Mouse (Mus musculus) heart, embryonic 15.5 days (tissue): ENCODE data around the gene Tmem132e. TPM values are rescaled to one million over a fixed set of nuclear protein-coding genes. Genes with fewer than 3 reads are reported as not detected.

Source experiments
- ATAC-seq: fragments of 200-750 bp; cut with Nextera tagmentation; replicated peaks from 2 replicates; pipeline ENCODE4 v1.8.0; 2017; ENCODE audit warnings: low read depth, moderate TSS enrichment; ENCODE audit not compliant: insufficient number of reproducible peaks, insufficient read depth, low FRiP score
- H3K27ac ChIP-seq: fragments of 300-500 bp; sonication (generic); 2 replicates; pipeline ENCODE4 v1.5.1; 2015; ENCODE audit warnings: mild to moderate bottlenecking, inconsistent platforms
- H3K27me3 ChIP-seq: fragments of 300-500 bp; sonication (generic); 2 replicates; pipeline ENCODE4 v1.6.1; 2015; ENCODE audit warnings: inconsistent platforms
- H3K36me3 ChIP-seq: fragments of 300-500 bp; sonication (generic); 2 replicates; pipeline ENCODE4 v1.6.1; 2015; ENCODE audit warnings: mild to moderate bottlenecking, inconsistent platforms
- H3K4me1 ChIP-seq: fragments of 300-500 bp; sonication (generic); replicated peaks from 2 replicates; pipeline ENCODE4 v1.6.1; 2015; ENCODE audit warnings: inconsistent platforms
- H3K4me2 ChIP-seq: fragments of 300-500 bp; sonication (generic); 2 replicates; pipeline ENCODE4 v1.6.1; 2015; ENCODE audit warnings: inconsistent platforms, mild to moderate bottlenecking, moderate library complexity
- H3K4me3 ChIP-seq: fragments of 300-500 bp; sonication (generic); 2 replicates; pipeline ENCODE4 v1.5.1; 2015; ENCODE audit warnings: mild to moderate bottlenecking, inconsistent platforms
- H3K9ac ChIP-seq: fragments of 300-500 bp; sonication (generic); 2 replicates; pipeline ENCODE4 v1.6.1; 2015; ENCODE audit warnings: mild to moderate bottlenecking, inconsistent platforms
- H3K9me3 ChIP-seq: fragments of 300-500 bp; sonication (generic); replicated peaks from 2 replicates; pipeline ENCODE4 v1.6.1; 2016; ENCODE audit warnings: inconsistent platforms
- WGBS: fragments of 180-500 bp; shearing (Covaris S2); methylation state at CpG from one replicate; pipeline ENCODE4 v1.1.7; 2015; ENCODE audit warnings: mixed read lengths; 5-methylcytosine and 5-hydroxymethylcytosine counted together
- polyA plus RNA-seq: library from polyadenylated mRNA; unstranded; fragments of >200 nt; fragmentation: Nextera tagmentation; extraction: Ambion mirVana; gene quantifications from 2 replicates; pipeline ENCODE4 v1.2.1, GENCODE M21; 2015

The Tmem132e gene
- polyA plus RNA-seq, 1 experiment from 2014 or later: 0.06 TPM

GRCm38 (mm10) chr11:82434091-82434831, 45.6 kb downstream of the Tmem132e start:
- H3K9me3 ChIP-seq: no peaks in the 10 kb centered on the region
- H3K27ac ChIP-seq: no peak overlapping the region
- peaks cover 75% of the 10 kb centered on the region for H3K27me3 ChIP-seq
- ATAC-seq: no peak
- H3K4me2 ChIP-seq: peak overlapping the region; percentile 60
- H3K9ac ChIP-seq: no peak overlapping the region
- no peaks in the 10 kb centered on the region for H3K36me3 ChIP-seq
- WGBS: 2% methylated on average over 60 of the region's 62 CpGs
- peaks cover 5% of the 10 kb centered on the region for H3K4me1 ChIP-seq
- H3K4me3 ChIP-seq: peak overlapping the region; percentile 35

GRCm38 (mm10) chr11:82434832-82435182, 46.1 kb downstream of the Tmem132e start:
- no peaks in the 10 kb centered on the region for H3K9me3 ChIP-seq
- no peaks in the 10 kb centered on the region for H3K36me3 ChIP-seq
- H3K27ac ChIP-seq: no peak overlapping the region
- peaks cover 74% of the 10 kb centered on the region for H3K27me3 ChIP-seq
- WGBS: 2% methylated on average over 36 of the region's 36 CpGs
- H3K4me2 ChIP-seq: peak overlapping the region; percentile 60
- no peak overlapping the region for H3K9ac ChIP-seq
- no peak for ATAC-seq
- H3K4me3 ChIP-seq: peak overlapping the region; percentile 35
- peaks cover 5% of the 10 kb centered on the region for H3K4me1 ChIP-seq

GRCm38 (mm10) chr11:82448485-82448884, 59.8 kb downstream of the Tmem132e start:
- Histone ChIP-seq H3K36me3 (no peaks in the 10 kb centered on the region), H3K4me3 (no peak overlapping the region), H3K4me2 (no peak overlapping the region), H3K4me1 (no peaks in the 10 kb centered on the region), H3K9me3 (no peaks in the 10 kb centered on the region), H3K27ac (no peak overlapping the region), H3K9ac (no peak overlapping the region), H3K27me3 (peaks cover 9% of the 10 kb centered on the region; the same call in 1 of the 2 replicates)
- no peak for ATAC-seq
- 52% methylated on average over 9 of the region's 9 CpGs for WGBS

GRCm38 (mm10) chr11:82452516-82452915, 63.8 kb downstream of the Tmem132e start:
- no peak for ATAC-seq
- Histone ChIP-seq H3K4me1 (no peaks in the 10 kb centered on the region), H3K9ac (no peak overlapping the region), H3K4me2 (no peak overlapping the region), H3K27me3 (0 out of 2 replicates have a peak, but pooled peaks cover 3% of the 10 kb centered on the region), H3K27ac (no peak overlapping the region), H3K36me3 (no peaks in the 10 kb centered on the region), H3K4me3 (no peak overlapping the region), H3K9me3 (no peaks in the 10 kb centered on the region)
- 59% methylated on average over 5 of the region's 5 CpGs for WGBS

- 57% methylated on average over 7 of the region's 7 CpGs for WGBS
- no peak for ATAC-seq
- no peak overlapping the region for H3K27ac ChIP-seq
- H3K4me3 ChIP-seq: no peak overlapping the region
- H3K36me3 ChIP-seq: no peaks in the 10 kb centered on the region
- H3K4me1 ChIP-seq: no peaks in the 10 kb centered on the region
- no peak overlapping the region for H3K4me2 ChIP-seq
- H3K9me3 ChIP-seq: no peaks in the 10 kb centered on the region
- H3K27me3 ChIP-seq: 0 out of 2 replicates have a peak, but pooled peaks cover 3% of the 10 kb centered on the region
- no peak overlapping the region for H3K9ac ChIP-seq
These were observed 64.5 kb downstream of the Tmem132e start for GRCm38 (mm10) chr11:82453230-82453629.

- H3K27ac ChIP-seq: no peak overlapping the region
- H3K4me3 ChIP-seq: no peak overlapping the region
- H3K36me3 ChIP-seq: no peaks in the 10 kb centered on the region
- no peaks in the 10 kb centered on the region for H3K27me3 ChIP-seq
- no peak overlapping the region for H3K4me2 ChIP-seq
- no peaks in the 10 kb centered on the region for H3K9me3 ChIP-seq
- no peak overlapping the region for H3K9ac ChIP-seq
- ATAC-seq: no peak
- WGBS: 83% methylated on average over 7 of the region's 7 CpGs
- no peaks in the 10 kb centered on the region for H3K4me1 ChIP-seq
These were observed 72.6 kb downstream of the Tmem132e start for GRCm38 (mm10) chr11:82461326-82461725.

GRCm38 (mm10) chr11:82465536-82465935, 76.8 kb downstream of the Tmem132e start:
- H3K9ac ChIP-seq: no peak overlapping the region
- no peaks in the 10 kb centered on the region for H3K36me3 ChIP-seq
- no peaks in the 10 kb centered on the region for H3K4me1 ChIP-seq
- no peaks in the 10 kb centered on the region for H3K27me3 ChIP-seq
- H3K4me2 ChIP-seq: no peak overlapping the region
- no peak overlapping the region for H3K27ac ChIP-seq
- H3K4me3 ChIP-seq: no peak overlapping the region
- H3K9me3 ChIP-seq: no peaks in the 10 kb centered on the region
- 85% methylated on average over 9 of the region's 9 CpGs for WGBS
- ATAC-seq: no peak

- no peak for ATAC-seq
These were observed 78.5 kb downstream of the Tmem132e start for GRCm38 (mm10) chr11:82467218-82467617.

GRCm38 (mm10) chr11:82471076-82471475, 82.4 kb downstream of the Tmem132e start:
- WGBS: 68% methylated on average over 1 of the region's 1 CpGs
- Histone ChIP-seq H3K4me1 (no peaks in the 10 kb centered on the region), H3K4me3 (no peak overlapping the region), H3K27ac (no peak overlapping the region), H3K4me2 (no peak overlapping the region), H3K36me3 (no peaks in the 10 kb centered on the region), H3K9me3 (no peaks in the 10 kb centered on the region), H3K27me3 (no peaks in the 10 kb centered on the region), H3K9ac (no peak overlapping the region)
- ATAC-seq: no peak

More at GRCm38 (mm10) chr11:82467218-82467617, 78.5 kb downstream of the Tmem132e start:
- Histone ChIP-seq H3K36me3 (no peaks in the 10 kb centered on the region), H3K27ac (no peak overlapping the region), H3K9me3 (no peaks in the 10 kb centered on the region), H3K4me3 (no peak overlapping the region), H3K27me3 (no peaks in the 10 kb centered on the region), H3K4me1 (no peaks in the 10 kb centered on the region), H3K4me2 (no peak overlapping the region), H3K9ac (no peak overlapping the region)
- WGBS: 61% methylated on average over 7 of the region's 7 CpGs

GRCm38 (mm10) chr11:82473137-82473621, 84.5 kb downstream of the Tmem132e start:
- Histone ChIP-seq H3K36me3 (no peaks in the 10 kb centered on the region), H3K27me3 (no peaks in the 10 kb centered on the region; the same call in 1 of the 2 replicates), H3K4me1 (no peaks in the 10 kb centered on the region), H3K27ac (no peak overlapping the region), H3K9ac (no peak overlapping the region), H3K4me3 (no peak overlapping the region), H3K4me2 (no peak overlapping the region), H3K9me3 (no peaks in the 10 kb centered on the region)
- WGBS: 57% methylated on average over 12 of the region's 12 CpGs
- no peak for ATAC-seq

GRCm38 (mm10) chr11:82476092-82476491, 87.4 kb downstream of the Tmem132e start:
- no peaks in the 10 kb centered on the region; the same call in 1 of the 2 replicates for H3K27me3 ChIP-seq

GRCm38 (mm10) chr11:82477412-82477811, 88.7 kb downstream of the Tmem132e start:
- no peak overlapping the region for H3K4me2 ChIP-seq
- H3K36me3 ChIP-seq: no peaks in the 10 kb centered on the region
- H3K4me1 ChIP-seq: no peaks in the 10 kb centered on the region
- H3K4me3 ChIP-seq: no peak overlapping the region
- H3K27me3 ChIP-seq: no peaks in the 10 kb centered on the region; the same call in 1 of the 2 replicates
- 76% methylated on average over 3 of the region's 3 CpGs for WGBS
- H3K9ac ChIP-seq: no peak overlapping the region
- no peaks in the 10 kb centered on the region for H3K9me3 ChIP-seq
- ATAC-seq: no peak
- H3K27ac ChIP-seq: no peak overlapping the region

More at GRCm38 (mm10) chr11:82476092-82476491, 87.4 kb downstream of the Tmem132e start:
- Histone ChIP-seq H3K9me3 (no peaks in the 10 kb centered on the region), H3K4me3 (no peak overlapping the region), H3K4me2 (no peak overlapping the region), H3K27ac (no peak overlapping the region), H3K4me1 (no peaks in the 10 kb centered on the region), H3K9ac (no peak overlapping the region), H3K36me3 (no peaks in the 10 kb centered on the region)
- ATAC-seq: no peak
- 67% methylated on average over 4 of the region's 4 CpGs for WGBS
